Comparison of ENCODE assay signal across 22 mouse cellular contexts in the genomic region with DNA sequence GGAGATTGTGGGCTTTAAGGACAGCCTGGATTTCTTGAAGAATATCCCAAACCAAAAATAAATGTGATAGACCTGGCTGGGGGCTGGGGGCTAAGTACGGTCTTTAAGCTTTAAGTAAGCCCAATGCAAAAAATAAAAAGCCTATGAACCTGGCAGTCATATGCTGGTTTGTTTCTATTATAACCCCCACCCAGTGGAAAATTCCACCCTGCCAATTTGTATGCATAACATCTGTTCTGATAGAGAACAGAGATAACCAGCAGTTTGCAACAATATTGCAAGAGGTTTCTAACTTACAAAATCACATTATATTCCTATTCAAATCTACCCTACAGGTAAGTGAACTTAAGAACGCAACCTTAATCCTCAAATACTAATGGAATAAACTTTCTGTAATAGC. TPM values are rescaled to one million over a fixed set of nuclear protein-coding genes. Genes with fewer than 3 reads are reported as not detected.
A peak's percentile ranks its signal among the peaks of the same experiment; 100 is the strongest.
DNase-seq lines count a peak whose midpoint lies in the region; ATAC-seq and TF ChIP-seq lines count a peak whose summit lies in the region.
"Had no signal": no experiment of that assay in that cellular context is flagged by ENCODE, and none has a peak within 500 bp of the region (broad histone marks: within the 10 kb centered on the region; RNA-seq: fewer than 3 reads in every experiment).

No protein-coding gene starts in this region.

- H3K36me3 ChIP-seq in kidney, adult 2 months (ENCODE audit: control insufficient read depth, insufficient read depth, low read length), result peaks cover 1% of the 10 kb centered on the region; the same call in 1 of the 2 replicates

- TF ChIP-seq POLR2A in kidney, adult 2 months (IDR thresholded peaks at IDR 0.05; ENCODE audit: low read depth, low read length), result no peak

- H3K27ac ChIP-seq in kidney, adult 2 months (ENCODE audit: insufficient read depth, low read depth, low read length), result peak overlapping the region; percentile 60; the same call in 1 of the 2 replicates
- H3K27ac ChIP-seq: embryonic facial prominence, embryonic 12.5 days; forebrain, embryonic 12.5 days; heart, embryonic 10.5 days; hindbrain, embryonic 13.5 days; hindbrain, postnatal 0 days had no signal

- H3K4me3 ChIP-seq in kidney, adult 2 months (ENCODE audit: insufficient read depth, low read depth, low read length), result no peak overlapping the region
- H3K4me3 ChIP-seq: embryonic facial prominence, embryonic 12.5 days; forebrain, embryonic 12.5 days; heart, embryonic 10.5 days; hindbrain, embryonic 13.5 days had no signal

- DNase-seq in CD4-positive, CD25-positive, alpha-beta regulatory T cell, adult 2 months (ENCODE audit: low read depth, low spot score), result peak; percentile 27
- peak; percentile 36 for DNase-seq in kidney, adult 2 months
- DNase-seq in kidney, postnatal 10 days, result no peak
- DNase-seq in lung, postnatal 36 days, result peak; percentile 54
- DNase-seq in lung, postnatal 4 days, result no peak
- DNase-seq in left cerebral cortex, postnatal 14 days (ENCODE audit: low spot score in 2 of 2), result no peak
- DNase-seq: adrenal gland, postnatal 10 days; B cell, adult 2 months; cerebellum, adult 11 months; cerebellum, adult 8-10 months; cerebellum, postnatal 14 days; embryo, embryonic 11 days; gastrocnemius, postnatal 36 days; heart, adult 11 months; heart, postnatal 14 days had no signal

- TF ChIP-seq CTCF in kidney, adult 2 months (conservative IDR thresholded peaks at IDR 0.05; ENCODE audit: insufficient read depth, insufficient read length, low read depth, low read length), result no peak

- intact Hi-C loops in left cerebral cortex, postnatal 14 days (cut with DNase I), result no loop called here

- H3K4me1 ChIP-seq in kidney, adult 2 months (ENCODE audit: control insufficient read depth, insufficient read depth, low read length), result peaks cover 10% of the 10 kb centered on the region; the same call in 1 of the 2 replicates
- H3K4me1 ChIP-seq: forebrain, embryonic 12.5 days; heart, embryonic 10.5 days; hindbrain, embryonic 13.5 days had no signal

- WGBS in kidney, adult 2 months, result 66% methylated on average over 2 of the region's 2 CpGs

- ATAC-seq in CD4-positive, CD25-positive, alpha-beta regulatory T cell, adult 4 months, result no peak
- ATAC-seq: forebrain, embryonic 16.5 days; hindbrain, postnatal 0 days had no signal

- 0 out of 2 replicates have a peak, but pooled peaks cover 1% of the 10 kb centered on the region for H3K27me3 ChIP-seq in kidney, adult 2 months (replicated peaks; ENCODE audit: control insufficient read depth, insufficient read depth, low read length)
- H3K27me3 ChIP-seq: embryonic facial prominence, embryonic 12.5 days; forebrain, embryonic 12.5 days; hindbrain, embryonic 13.5 days had no signal

RNA-seq across cellular contexts. Expression of a gene that starts 12.4 kb away (rescaled TPM):
- polyA plus RNA-seq in CD4-positive, CD25-positive, alpha-beta regulatory T cell, adult 4 months (2017; shearing (Covaris generic)), result 10 to 100 TPM; 26.8 to 33.7 TPM
- 186 and 190 TPM in 2 replicates for polyA plus RNA-seq in kidney, adult 2 months (2012; rRNA removed)
- total RNA-seq in left cerebral cortex, postnatal 14 days (2021), result 100 to 1,000 TPM; 936 to 943 TPM

RNA-seq across cellular contexts. Expression of a gene that starts 23.2 kb away (rescaled TPM):
- 10 to 100 TPM; 20.8 to 22.4 TPM for polyA plus RNA-seq in CD4-positive, CD25-positive, alpha-beta regulatory T cell, adult 4 months (2017; shearing (Covaris generic))
- 12.7 and 20.4 TPM in 2 replicates for polyA plus RNA-seq in kidney, adult 2 months (2012; rRNA removed)
- total RNA-seq in left cerebral cortex, postnatal 14 days (2021), result 10 to 100 TPM; 19.6 to 21.1 TPM

RNA-seq across cellular contexts. Expression of a gene that starts 53.2 kb away (rescaled TPM):
- polyA plus RNA-seq in CD4-positive, CD25-positive, alpha-beta regulatory T cell, adult 4 months (2017; shearing (Covaris generic)), result under 1 TPM in 1 of 2 experiments, not detected in 1; 0.12 TPM
- polyA plus RNA-seq in kidney, adult 2 months (2012; rRNA removed), result 9.4 and 12.0 TPM in 2 replicates
- 10 to 100 TPM; 42.5 to 44.5 TPM for total RNA-seq in left cerebral cortex, postnatal 14 days (2021)

Comparison
In these comparisons a context has a peak if more than half of its experiments do, and no peak if none do; other contexts are left out.
1. DNase-seq: peak in CD4-positive, CD25-positive, alpha-beta regulatory T cell, adult 2 months (single experiment), kidney, adult 2 months (single experiment) and lung, postnatal 36 days (single experiment); none in kidney, postnatal 10 days (single experiment), lung, postnatal 4 days (0 of 2) and left cerebral cortex, postnatal 14 days (0 of 2).